Mouse (Mus musculus) cerebellum, adult (tissue): ENCODE measurements at regions not wholly inside any gene's neighbourhood (a gene's known extent, or its start where the extent isn't known, plus 50 kb on each side); places are given as distances from the start of the nearest gene placed in this dataset.

Experiments used
- ATAC-seq: cut with Nextera tagmentation; 2 replicates; pipeline ENCODE4 v1.9.2; 2017; ENCODE audit warnings: mild to moderate bottlenecking, moderate library complexity, mixed read lengths; ENCODE audit not compliant: insufficient number of reproducible peaks, low FRiP score, low TSS enrichment

GRCm38 (mm10) chr13:111936983-111937382 lies 128.2 kb upstream of the Map3k1 start:
- no peak for ATAC-seq

- ATAC-seq: no peak
Measured at GRCm38 (mm10) chr13:111938896-111939422, 130.2 kb upstream of the Map3k1 start.

GRCm38 (mm10) chr13:111939534-111940115 lies 130.8 kb upstream of the Map3k1 start:
- ATAC-seq: no peak

GRCm38 (mm10) chr13:111940275-111940674 lies 131.5 kb upstream of the Map3k1 start:
- ATAC-seq: no peak

- ATAC-seq: no peak
Measured at GRCm38 (mm10) chr13:111940796-111941513, 132.2 kb upstream of the Map3k1 start.

- ATAC-seq: no peak
Measured at GRCm38 (mm10) chr13:111941946-111942345, 133.2 kb upstream of the Map3k1 start.

GRCm38 (mm10) chr13:111943392-111944088 lies 134.7 kb upstream of the Map3k1 start:
- ATAC-seq: no peak

- no peak for ATAC-seq
Measured at GRCm38 (mm10) chr13:111944089-111944406, 135.3 kb upstream of the Map3k1 start.

GRCm38 (mm10) chr13:111946271-111946670 lies 137.5 kb upstream of the Map3k1 start:
- no peak for ATAC-seq

- ATAC-seq: no peak
Measured at GRCm38 (mm10) chr13:111946811-111947210, 138.0 kb upstream of the Map3k1 start.

- ATAC-seq: no peak
Measured at GRCm38 (mm10) chr13:111948395-111948794, 139.6 kb upstream of the Map3k1 start.

- ATAC-seq: no peak
Measured at GRCm38 (mm10) chr13:111950042-111950441, 141.2 kb upstream of the Map3k1 start.

- ATAC-seq: no peak
Measured at GRCm38 (mm10) chr13:111953860-111954519, 145.2 kb upstream of the Map3k1 start.

- no peak for ATAC-seq
Measured at GRCm38 (mm10) chr13:111954520-111954884, 145.7 kb upstream of the Map3k1 start.

- no peak for ATAC-seq
Measured at GRCm38 (mm10) chr13:111957118-111957517, 148.3 kb upstream of the Map3k1 start.

GRCm38 (mm10) chr13:111957674-111958273 lies 149.0 kb upstream of the Map3k1 start:
- no peak for ATAC-seq

GRCm38 (mm10) chr13:111958421-111958820 lies 149.6 kb upstream of the Map3k1 start:
- ATAC-seq: no peak

GRCm38 (mm10) chr13:111960036-111960435 lies 151.2 kb upstream of the Map3k1 start:
- ATAC-seq: no peak

- ATAC-seq: no peak
Measured at GRCm38 (mm10) chr13:111961423-111961822, 152.6 kb upstream of the Map3k1 start.

GRCm38 (mm10) chr13:111962155-111962554 lies 153.4 kb upstream of the Map3k1 start:
- ATAC-seq: no peak

GRCm38 (mm10) chr13:111966113-111966512 lies 157.3 kb upstream of the Map3k1 start:
- no peak for ATAC-seq
